Mouse (Mus musculus) forebrain, embryonic 10.5 days (tissue): ENCODE data around the gene Plekhn1. TPM values are rescaled to one million over a fixed set of nuclear protein-coding genes. Genes with fewer than 3 reads are reported as not detected.

Experiments used
- DNase-seq: peaks from one replicate; pipeline ENCODE4 v3.0.0-alpha.2; 2017; ENCODE audit warnings: low spot score; ENCODE audit errors: extremely low spot score
- H3K27ac ChIP-seq: fragments of 300-500 bp; sonication (generic); 2 replicates; pipeline ENCODE4 v1.5.1; 2016; ENCODE audit warnings: mild to moderate bottlenecking
- H3K27me3 ChIP-seq: fragments of 300-500 bp; sonication (generic); 2 replicates; pipeline ENCODE4 v1.6.1; 2016; ENCODE audit warnings: mild to moderate bottlenecking; ENCODE audit not compliant: poor library complexity, severe bottlenecking
- H3K36me3 ChIP-seq: fragments of 300-500 bp; sonication (generic); replicated peaks from 2 replicates; pipeline ENCODE4 v1.6.1; 2016; ENCODE audit warnings: mild to moderate bottlenecking, moderate library complexity
- H3K4me1 ChIP-seq: fragments of 300-500 bp; sonication (generic); 2 replicates; pipeline ENCODE4 v1.6.1; 2016
- H3K4me3 ChIP-seq: fragments of 300-500 bp; sonication (generic); 2 replicates; pipeline ENCODE4 v1.5.1; 2016; ENCODE audit warnings: mild to moderate bottlenecking, moderate library complexity
- H3K9me3 ChIP-seq: fragments of 300-500 bp; sonication (generic); 2 replicates; pipeline ENCODE4 v1.6.1; 2016; ENCODE audit warnings: mild to moderate bottlenecking, moderate library complexity
- WGBS: fragments of 180-500 bp; shearing (Covaris S2); methylation state at CpG from one replicate; pipeline ENCODE4 v1.1.7; 2016; 5-methylcytosine and 5-hydroxymethylcytosine counted together
- polyA plus RNA-seq: library from polyadenylated mRNA; unstranded; fragments of >200 nt; fragmentation: Nextera tagmentation; extraction: Ambion mirVana; gene quantifications from 2 replicates; pipeline ENCODE4 v1.2.1, GENCODE M21; 2016

The Plekhn1 gene
- polyA plus RNA-seq = 21.9 and 23.1 TPM in 2 replicates

DNA sequence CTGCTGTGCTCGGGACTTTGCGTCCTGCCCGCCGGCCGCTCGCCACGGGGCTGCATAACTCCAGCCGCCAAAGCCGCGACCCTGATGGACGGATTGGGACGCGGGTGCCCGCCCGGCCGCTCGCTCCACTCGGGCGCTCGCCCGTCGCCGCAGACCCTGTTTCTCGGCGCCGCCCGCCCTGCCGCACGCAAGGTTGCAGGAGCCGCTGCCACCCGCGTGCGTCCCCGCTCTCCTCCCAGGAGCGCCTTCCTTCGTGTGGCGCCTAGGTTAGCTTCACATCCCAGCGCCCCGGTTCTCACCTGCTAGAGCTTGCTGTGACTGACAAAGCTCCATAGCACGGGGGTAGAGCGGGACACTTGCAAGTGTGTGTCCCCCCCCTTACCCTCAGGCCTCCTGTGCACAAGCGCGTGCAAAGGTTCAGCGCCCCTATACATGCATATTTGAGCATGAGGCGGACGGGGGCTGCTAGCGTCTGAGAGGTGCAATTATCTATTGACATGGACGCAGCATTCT lies at the start of gene Plekhn1:
TSS of gene Plekhn1 (minus strand) at position 157 of the 513 bp plus-strand sequence.
- Histone ChIP-seq H3K27me3 (no peaks in the 10 kb centered on the region), H3K4me1 (peaks cover 28% of the 10 kb centered on the region), H3K4me3 (peak within 1 kb of the TSS; percentile 93), H3K36me3 (peaks cover 67% of the 10 kb centered on the region), H3K9me3 (no peaks in the 10 kb centered on the region), H3K27ac (peak within 1 kb of the TSS; percentile 93)
- WGBS = 0% methylated on average over 48 of the region's 48 CpGs
- peak; percentile 81 for DNase-seq

DNA sequence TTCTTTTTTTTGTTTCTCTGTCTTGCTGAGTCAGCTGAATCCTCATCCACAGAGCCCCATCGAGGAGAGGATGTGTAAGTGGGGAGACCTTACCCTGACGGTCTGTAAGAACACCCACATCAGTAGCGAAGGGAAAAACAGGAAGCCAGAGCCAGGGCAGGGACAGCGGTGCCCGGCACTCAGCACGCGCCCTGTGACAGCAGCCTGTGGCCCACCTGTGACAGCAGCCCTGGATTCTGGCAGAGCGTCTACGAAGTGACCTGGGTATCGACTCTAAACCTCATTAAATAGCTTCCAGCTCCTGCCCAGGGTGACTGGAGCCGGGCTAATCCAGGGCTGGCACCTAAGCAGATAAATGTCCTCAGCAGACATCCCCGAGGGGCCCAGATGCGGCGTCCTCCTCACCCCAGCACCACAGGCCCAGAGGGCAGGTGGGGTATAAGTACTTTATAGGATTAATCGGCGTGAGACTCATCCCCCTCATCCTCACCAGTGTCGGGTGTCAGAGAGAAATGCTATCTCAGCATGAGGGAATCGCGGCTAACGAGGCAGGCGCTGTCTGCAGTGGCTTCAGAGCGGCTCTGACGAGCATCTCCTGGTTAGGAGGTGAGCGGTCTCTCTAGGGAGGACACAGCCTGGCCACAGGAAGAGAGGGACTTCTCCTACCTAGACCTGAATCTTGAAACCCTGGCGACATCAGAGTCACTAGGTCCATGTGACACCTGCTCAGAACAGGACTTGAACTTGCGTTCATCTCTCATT lies 20.6 kb upstream of the Plekhn1 start, which contains the start of gene Samd11:
TSS of gene Samd11 (minus strand) at position 580 of the 762 bp plus-strand sequence.
- Histone ChIP-seq H3K36me3 (no peaks in the 10 kb centered on the region), H3K4me1 (peaks cover 23% of the 10 kb centered on the region), H3K4me3 (peak within 1 kb of the TSS; percentile 30; the same call in 1 of the 2 replicates), H3K27me3 (peaks cover 45% of the 10 kb centered on the region), H3K27ac (no peak within 1 kb of the TSS), H3K9me3 (no peaks in the 10 kb centered on the region)
- WGBS = 3% methylated on average over 26 of the region's 26 CpGs
- no peak for DNase-seq

DNA sequence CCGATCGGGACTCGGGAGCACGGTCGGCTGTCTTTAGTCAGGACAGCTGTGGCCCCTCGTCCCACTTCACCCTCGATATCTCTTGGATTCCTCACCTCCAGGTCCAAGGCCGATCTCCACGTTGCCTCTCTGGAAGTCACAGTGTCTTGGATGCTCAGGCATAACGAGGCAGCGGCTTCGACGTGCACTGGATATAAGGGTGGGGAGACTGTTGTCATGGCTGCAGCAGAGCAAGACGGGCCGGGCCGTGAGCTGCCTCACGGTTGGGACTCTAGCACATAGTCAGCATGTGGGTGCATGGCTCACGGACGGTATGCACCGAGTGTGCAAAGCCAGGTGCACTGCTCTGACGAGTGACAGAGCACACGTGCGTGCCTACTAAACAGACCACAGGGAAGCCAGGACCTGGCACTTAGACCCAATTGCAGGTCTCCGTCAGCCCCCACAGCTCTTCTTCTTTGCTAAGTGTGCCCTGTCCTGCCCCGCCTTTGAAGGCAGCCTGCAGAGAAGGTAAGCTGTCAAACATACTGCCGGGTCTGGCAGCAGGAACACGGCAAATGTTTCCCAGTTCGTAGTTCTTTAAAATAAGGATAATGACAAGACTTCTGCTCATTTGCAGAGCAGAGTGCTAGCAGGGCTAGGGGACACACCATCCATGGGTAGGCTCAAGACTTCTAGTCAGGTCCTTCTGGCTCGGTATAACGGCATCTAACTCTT lies 19.9 kb upstream of the Plekhn1 start:
- Histone ChIP-seq H3K4me3 (peak overlapping the region; percentile 30), H3K27me3 (peaks cover 45% of the 10 kb centered on the region)
- DNase-seq = peak; percentile 44

DNA sequence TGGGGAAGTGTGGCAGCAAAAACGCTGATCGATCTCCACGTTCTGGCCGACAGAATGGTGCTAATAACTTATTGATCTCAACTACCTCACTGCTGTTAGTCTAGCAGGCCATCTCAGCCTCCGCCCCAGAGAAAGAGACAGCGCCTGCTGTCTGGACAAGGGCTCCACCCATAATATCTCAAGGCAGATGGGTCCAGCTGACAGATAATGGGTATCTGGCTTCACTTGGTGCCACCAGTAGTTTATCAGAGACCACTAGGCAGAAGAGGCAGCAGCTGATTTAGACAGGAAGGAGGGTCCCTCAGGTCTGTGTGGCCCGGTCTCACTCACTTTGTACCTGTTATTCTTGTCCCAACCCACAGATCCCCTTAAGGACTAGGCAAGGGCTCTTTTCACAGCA lies 18.4 kb upstream of the Plekhn1 start:
- 44% methylated on average over 7 of the region's 7 CpGs for WGBS
- H3K4me3 ChIP-seq = no peak overlapping the region
- H3K4me1 ChIP-seq = peaks cover 30% of the 10 kb centered on the region
- H3K27ac ChIP-seq = no peak overlapping the region
- no peak for DNase-seq
- H3K36me3 ChIP-seq = peaks cover 20% of the 10 kb centered on the region
- H3K27me3 ChIP-seq = peaks cover 45% of the 10 kb centered on the region
- no peaks in the 10 kb centered on the region for H3K9me3 ChIP-seq

More for the DNA sequence above, 19.9 kb upstream of the Plekhn1 start:
- Histone ChIP-seq H3K4me1 (peaks cover 28% of the 10 kb centered on the region), H3K36me3 (peaks cover 6% of the 10 kb centered on the region), H3K9me3 (no peaks in the 10 kb centered on the region), H3K27ac (no peak overlapping the region)
- 1% methylated on average over 30 of the region's 30 CpGs for WGBS

DNA sequence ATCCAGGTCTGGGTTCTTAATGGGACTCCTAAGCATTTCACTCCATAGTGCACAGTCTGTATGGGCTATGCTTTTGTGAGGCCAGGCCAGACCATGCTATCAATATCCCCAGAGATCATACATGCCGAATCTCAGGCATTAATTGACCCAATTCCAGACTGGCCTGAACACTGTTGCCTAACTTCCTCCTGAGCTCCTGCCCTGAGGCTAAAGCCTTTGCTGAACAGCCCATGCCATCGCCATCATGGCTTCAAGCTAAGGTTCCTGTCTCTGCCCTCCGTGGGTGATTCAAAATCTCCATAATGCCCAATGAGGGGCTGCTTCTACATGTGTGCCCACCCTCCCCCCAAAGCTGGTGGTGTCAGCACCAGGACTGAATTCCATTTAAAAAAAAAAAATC lies 18.0 kb upstream of the Plekhn1 start:
- Histone ChIP-seq H3K4me3 (no peak overlapping the region), H3K4me1 (peaks cover 30% of the 10 kb centered on the region), H3K27me3 (peaks cover 45% of the 10 kb centered on the region), H3K36me3 (peaks cover 25% of the 10 kb centered on the region), H3K27ac (no peak overlapping the region), H3K9me3 (no peaks in the 10 kb centered on the region)
- 41% methylated on average over 3 of the region's 3 CpGs for WGBS
- DNase-seq = no peak

DNA sequence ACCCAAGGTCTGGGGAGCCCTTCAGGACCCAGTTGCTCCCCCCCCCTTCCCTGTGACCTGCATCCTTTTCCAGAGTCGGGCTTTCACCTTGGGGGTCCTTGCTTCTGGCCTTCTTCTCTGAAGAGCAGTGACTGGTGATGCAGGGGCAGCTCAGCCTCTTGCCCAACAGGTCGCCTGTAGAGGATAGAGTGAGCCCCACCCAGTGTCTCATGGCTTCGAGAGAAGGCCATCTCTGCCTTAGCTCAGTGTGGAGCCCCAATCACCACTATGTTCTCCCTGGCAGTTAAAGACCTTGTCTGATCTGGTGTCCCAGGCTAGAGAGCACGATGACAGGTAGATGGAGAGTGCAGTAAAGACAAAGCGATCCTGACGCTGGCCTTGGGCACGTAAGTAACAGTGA lies 17.5 kb upstream of the Plekhn1 start:
- Histone ChIP-seq H3K27ac (no peak overlapping the region), H3K4me3 (no peak overlapping the region), H3K27me3 (peaks cover 45% of the 10 kb centered on the region), H3K4me1 (peaks cover 30% of the 10 kb centered on the region), H3K36me3 (peaks cover 29% of the 10 kb centered on the region), H3K9me3 (no peaks in the 10 kb centered on the region)
- WGBS = 27% methylated on average over 7 of the region's 7 CpGs
- no peak for DNase-seq

DNA sequence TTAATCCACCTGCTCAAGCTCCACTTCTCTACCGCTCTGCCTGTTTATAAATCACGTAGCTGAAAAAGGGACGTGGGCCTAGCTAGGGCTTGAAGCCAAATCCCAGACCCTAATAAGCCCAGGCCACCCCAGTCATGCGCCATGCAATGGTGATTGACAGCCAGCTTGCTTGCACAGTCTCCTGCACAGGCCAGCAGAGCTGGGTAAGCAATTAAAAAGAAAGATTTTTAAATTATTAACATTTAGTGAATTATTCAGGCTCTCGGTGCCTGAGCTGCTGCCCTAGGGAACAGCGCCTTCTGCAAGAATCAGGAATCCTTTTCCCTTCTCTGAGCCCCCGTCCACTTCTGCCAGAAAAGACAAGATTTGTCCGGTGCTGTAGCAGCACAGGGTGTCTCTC lies 16.4 kb upstream of the Plekhn1 start:
- no peak for DNase-seq
- H3K9me3 ChIP-seq = no peaks in the 10 kb centered on the region
- peaks cover 30% of the 10 kb centered on the region for H3K4me1 ChIP-seq
- H3K27me3 ChIP-seq = peaks cover 45% of the 10 kb centered on the region
- no peak overlapping the region for H3K4me3 ChIP-seq
- 78% methylated on average over 8 of the region's 8 CpGs for WGBS
- no peak overlapping the region for H3K27ac ChIP-seq
- H3K36me3 ChIP-seq = peaks cover 40% of the 10 kb centered on the region

DNA sequence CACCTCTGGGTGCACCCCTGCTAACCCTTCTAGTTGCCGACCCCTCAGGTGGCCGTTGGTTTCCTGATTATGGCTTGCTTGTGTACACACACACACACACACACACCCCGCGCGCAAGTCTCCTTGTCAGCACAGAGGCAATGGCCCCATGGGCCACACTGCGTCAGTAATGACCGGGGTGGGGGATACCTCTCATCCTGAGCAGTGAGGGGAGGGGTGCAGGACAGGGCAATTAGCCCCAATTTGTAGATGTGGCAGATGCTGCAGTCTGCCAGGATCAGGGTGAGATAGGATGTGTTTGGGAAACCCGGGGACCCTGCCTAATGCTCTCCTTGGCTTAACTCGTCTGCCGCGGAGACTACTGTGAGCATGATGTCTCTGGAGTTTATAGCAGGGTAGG lies 14.9 kb upstream of the Plekhn1 start:
- Histone ChIP-seq H3K4me3 (no peak overlapping the region), H3K36me3 (peaks cover 55% of the 10 kb centered on the region), H3K9me3 (no peaks in the 10 kb centered on the region), H3K27ac (no peak overlapping the region), H3K4me1 (peaks cover 19% of the 10 kb centered on the region), H3K27me3 (peaks cover 32% of the 10 kb centered on the region)
- 73% methylated on average over 11 of the region's 11 CpGs for WGBS
- no peak for DNase-seq

DNA sequence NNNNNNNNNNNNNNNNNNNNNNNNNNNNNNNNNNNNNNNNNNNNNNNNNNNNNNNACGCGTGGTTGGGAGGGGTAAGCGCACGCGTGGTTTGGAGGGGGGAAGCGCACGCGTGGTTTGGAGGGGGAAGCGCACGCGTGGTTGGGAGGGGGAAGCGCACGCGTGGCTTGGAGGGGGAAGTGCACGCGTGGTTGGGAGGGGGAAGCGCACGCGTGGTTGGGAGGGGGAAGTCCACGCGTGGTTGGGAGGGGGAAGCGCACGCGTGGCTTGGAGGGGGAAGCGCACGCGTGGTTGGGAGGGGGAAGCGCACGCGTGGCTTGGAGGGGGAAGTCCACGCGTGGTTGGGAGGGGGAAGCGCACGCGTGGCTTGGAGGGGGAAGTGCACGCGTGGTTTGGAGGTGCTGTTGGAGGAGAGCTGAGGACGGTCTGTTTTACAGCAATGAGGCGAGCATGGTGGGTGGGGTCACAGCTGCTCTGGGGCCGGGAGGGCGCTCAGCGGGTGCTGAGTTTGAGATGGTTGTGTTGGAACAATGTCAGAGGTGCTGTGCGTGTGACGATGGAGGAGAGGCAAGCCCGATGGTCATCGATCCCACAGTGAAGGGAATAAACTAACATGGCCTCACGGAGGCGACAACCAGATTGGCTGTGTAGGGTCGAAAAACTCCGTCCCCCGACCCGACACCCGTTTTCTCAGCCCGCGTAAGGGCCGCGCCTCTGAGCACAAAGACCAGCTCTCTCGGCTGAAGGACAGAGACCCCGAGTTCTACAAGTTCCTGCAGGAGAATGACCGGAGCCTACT lies 2.2 kb upstream of the Plekhn1 start:
- Histone ChIP-seq H3K4me1 (peaks cover 28% of the 10 kb centered on the region), H3K9me3 (no peaks in the 10 kb centered on the region), H3K27me3 (no peaks in the 10 kb centered on the region), H3K36me3 (peaks cover 67% of the 10 kb centered on the region), H3K4me3 (peak overlapping the region; percentile 93), H3K27ac (peak overlapping the region; percentile 93)
- 28% methylated on average over 58 of the region's 60 CpGs for WGBS
- no peak for DNase-seq

DNA sequence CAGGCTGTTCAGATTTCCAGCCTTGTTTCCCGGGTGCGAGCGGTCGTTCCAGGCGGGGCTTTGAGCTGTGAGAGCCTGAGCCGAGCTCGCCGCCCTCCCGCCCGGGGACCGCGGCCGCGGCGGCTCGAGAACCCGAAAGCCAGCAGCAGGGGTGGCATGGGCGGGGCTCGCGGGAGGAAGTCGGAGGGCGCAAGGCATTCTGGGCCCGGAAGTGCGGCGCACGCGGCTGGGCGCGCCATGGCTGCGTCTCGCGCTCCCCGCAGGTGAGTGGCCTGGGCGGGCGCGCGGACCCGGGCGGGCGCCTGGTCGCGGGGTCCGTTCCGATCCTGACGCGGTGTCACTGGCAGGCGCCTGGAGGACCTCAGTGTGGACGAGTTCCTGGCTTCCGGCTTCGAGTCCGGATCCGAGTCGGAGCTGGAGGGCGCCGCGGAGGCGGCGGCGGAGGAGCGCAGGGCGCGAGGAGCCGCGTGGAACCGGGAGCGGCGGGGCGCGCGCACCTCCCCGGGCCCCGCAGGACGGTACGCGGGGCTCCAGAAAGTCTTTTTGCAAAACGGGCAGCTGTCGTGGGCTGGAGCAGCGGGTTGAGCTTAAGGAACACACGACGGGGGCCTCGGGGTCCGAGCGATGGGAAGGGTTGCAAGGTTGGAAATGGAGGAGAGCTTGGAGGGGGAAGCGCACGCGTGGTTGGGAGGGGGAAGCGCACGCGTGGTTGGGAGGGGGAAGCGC lies 1.3 kb upstream of the Plekhn1 start, which contains the start of gene Noc2l:
TSS of gene Noc2l (plus strand) at position 203 of the 726 bp plus-strand sequence.
- WGBS = under 1% methylated on average over 89 of the region's 90 CpGs
- Histone ChIP-seq H3K27ac (peak within 1 kb of the TSS; percentile 93), H3K9me3 (no peaks in the 10 kb centered on the region), H3K4me1 (peaks cover 28% of the 10 kb centered on the region), H3K36me3 (peaks cover 67% of the 10 kb centered on the region), H3K27me3 (no peaks in the 10 kb centered on the region), H3K4me3 (peak within 1 kb of the TSS; percentile 93)
- DNase-seq = peak; percentile 95

DNA sequence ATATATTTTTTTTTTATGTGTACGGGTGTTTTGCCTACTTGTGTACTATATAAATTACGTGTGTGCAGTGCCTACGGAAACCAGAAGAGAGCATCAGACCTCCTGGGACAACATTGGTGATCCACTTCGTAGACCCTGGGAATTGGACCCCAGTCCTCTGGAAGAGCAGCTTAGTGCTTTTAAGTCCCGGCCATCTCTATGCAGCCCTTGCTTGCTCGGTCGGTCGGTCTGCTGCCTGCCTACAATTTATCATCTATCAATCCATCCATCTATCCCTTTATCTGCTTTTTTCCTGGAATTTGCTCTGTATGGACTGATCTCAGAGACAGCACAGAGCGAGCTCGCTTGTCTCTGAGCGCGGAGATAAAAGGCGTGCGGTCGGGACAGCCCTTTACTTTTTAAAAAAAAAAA lies 708 bp upstream of the Plekhn1 start:
- no peak for DNase-seq
- Histone ChIP-seq H3K27me3 (no peaks in the 10 kb centered on the region), H3K36me3 (peaks cover 67% of the 10 kb centered on the region), H3K4me3 (peak overlapping the region; percentile 93), H3K4me1 (peaks cover 28% of the 10 kb centered on the region), H3K9me3 (no peaks in the 10 kb centered on the region), H3K27ac (peak overlapping the region; percentile 93)
- WGBS = 3% methylated on average over 15 of the region's 15 CpGs
